Mouse (Mus musculus) embryonic facial prominence, embryonic 11.5 days (tissue): Measurements from ENCODE around the gene Fitm2. TPM values are rescaled to one million over a fixed set of nuclear protein-coding genes. Genes with fewer than 3 reads are reported as not detected.

ENCODE experiments used
- ATAC-seq: fragments of 200-750 bp; cut with Nextera tagmentation; replicated peaks from 2 replicates; pipeline ENCODE4 v1.8.0; 2017; ENCODE audit warnings: low read depth; ENCODE audit not compliant: insufficient number of reproducible peaks, low FRiP score, low TSS enrichment
- DNase-seq: peaks from one replicate; pipeline ENCODE4 v3.0.0-alpha.2; 2015; ENCODE audit warnings: low spot score
- H3K27ac ChIP-seq: fragments of 300-500 bp; sonication (generic); replicated peaks from 2 replicates; pipeline ENCODE4 v1.5.1; 2014; ENCODE audit warnings: mild to moderate bottlenecking, low read depth, low read length, control low read depth
- H3K27me3 ChIP-seq: fragments of 300-500 bp; sonication (generic); 2 replicates; pipeline ENCODE4 v1.6.1; 2014; ENCODE audit warnings: mild to moderate bottlenecking, low read length, moderate library complexity, mixed read lengths; ENCODE audit not compliant: control insufficient read depth, insufficient read depth
- H3K36me3 ChIP-seq: fragments of 300-500 bp; sonication (generic); replicated peaks from 2 replicates; pipeline ENCODE4 v1.6.1; 2014; ENCODE audit warnings: low read depth, mild to moderate bottlenecking, low read length, moderate library complexity, mixed read lengths; ENCODE audit not compliant: control insufficient read depth, insufficient read depth
- H3K4me1 ChIP-seq: fragments of 300-500 bp; sonication (generic); 2 replicates; pipeline ENCODE4 v1.6.1; 2014; ENCODE audit warnings: low read length, mixed read lengths; ENCODE audit not compliant: control insufficient read depth, insufficient read depth
- H3K4me2 ChIP-seq: fragments of 300-500 bp; sonication (generic); 2 replicates; pipeline ENCODE4 v1.6.1; 2014; ENCODE audit warnings: low read depth, mild to moderate bottlenecking, control low read depth, low read length, moderate library complexity
- H3K4me3 ChIP-seq: fragments of 300-500 bp; sonication (generic); 2 replicates; pipeline ENCODE4 v1.5.1; 2014; ENCODE audit warnings: low read depth, low read length, control low read depth
- H3K9ac ChIP-seq: fragments of 300-500 bp; sonication (generic); replicated peaks from 2 replicates; pipeline ENCODE4 v1.6.1; 2014; ENCODE audit warnings: mild to moderate bottlenecking, control low read depth, low read length
- H3K9me3 ChIP-seq: fragments of 300-500 bp; sonication (generic); replicated peaks from 2 replicates; pipeline ENCODE4 v1.6.1; 2016; ENCODE audit warnings: mild to moderate bottlenecking, low read length, inconsistent platforms, mixed read lengths; ENCODE audit not compliant: control insufficient read depth
- WGBS: fragments of 180-500 bp; shearing (Covaris S2); extraction: QIAGEN DNeasy Blood & Tissue Kit; methylation state at CpG from one replicate; pipeline ENCODE4 v1.1.7; 2014; 5-methylcytosine and 5-hydroxymethylcytosine counted together
- polyA plus RNA-seq: library from polyadenylated mRNA; unstranded; fragments of >200 nt; fragmentation: Nextera tagmentation; extraction: Ambion mirVana; gene quantifications from 2 replicates; pipeline ENCODE4 v1.2.1, GENCODE M21; 2014

Fitm2 gene
- polyA plus RNA-seq, 1 experiment from 2014 or later = 9.0 TPM

- WGBS = 90% methylated on average over 15 of the region's 15 CpGs
- Histone ChIP-seq H3K9ac (no peak overlapping the region), H3K36me3 (no peaks in the 10 kb centered on the region), H3K9me3 (no peaks in the 10 kb centered on the region), H3K4me3 (no peak overlapping the region), H3K4me1 (no peaks in the 10 kb centered on the region), H3K27me3 (no peaks in the 10 kb centered on the region), H3K27ac (no peak overlapping the region), H3K4me2 (no peak overlapping the region)
- ATAC-seq (no peak), DNase-seq (no peak)
Observed at GRCm38 (mm10) chr2:163469711-163470110, 2.7 kb downstream of the Fitm2 start.

- WGBS = 87% methylated on average over 6 of the region's 6 CpGs
- H3K36me3 ChIP-seq = no peaks in the 10 kb centered on the region
Observed at GRCm38 (mm10) chr2:163468866-163469265, 3.6 kb downstream of the Fitm2 start.

GRCm38 (mm10) chr2:163467585-163467984 is 4.8 kb downstream of the Fitm2 start:
- H3K36me3 ChIP-seq = no peaks in the 10 kb centered on the region
- no peak overlapping the region for H3K4me3 ChIP-seq
- no peaks in the 10 kb centered on the region for H3K4me1 ChIP-seq
- DNase-seq (no peak), ATAC-seq (no peak)
- no peaks in the 10 kb centered on the region for H3K27me3 ChIP-seq
- H3K9ac ChIP-seq = no peak overlapping the region
- WGBS = 87% methylated on average over 6 of the region's 6 CpGs
- no peak overlapping the region for H3K27ac ChIP-seq
- H3K4me2 ChIP-seq = no peak overlapping the region
- no peaks in the 10 kb centered on the region for H3K9me3 ChIP-seq

More at GRCm38 (mm10) chr2:163468866-163469265, 3.6 kb downstream of the Fitm2 start:
- no peaks in the 10 kb centered on the region for H3K9me3 ChIP-seq
- H3K4me2 ChIP-seq = no peak overlapping the region
- H3K27ac ChIP-seq = no peak overlapping the region
- no peak overlapping the region for H3K4me3 ChIP-seq
- H3K4me1 ChIP-seq = no peaks in the 10 kb centered on the region
- ATAC-seq (no peak), DNase-seq (no peak)
- no peaks in the 10 kb centered on the region for H3K27me3 ChIP-seq
- H3K9ac ChIP-seq = no peak overlapping the region

GRCm38 (mm10) chr2:163466771-163467170 is 5.7 kb downstream of the Fitm2 start:
- ATAC-seq (no peak), DNase-seq (no peak)
- 79% methylated on average over 8 of the region's 8 CpGs for WGBS
- Histone ChIP-seq H3K4me2 (no peak overlapping the region), H3K4me3 (no peak overlapping the region), H3K27me3 (no peaks in the 10 kb centered on the region), H3K9ac (no peak overlapping the region), H3K9me3 (no peaks in the 10 kb centered on the region), H3K27ac (no peak overlapping the region), H3K4me1 (no peaks in the 10 kb centered on the region), H3K36me3 (no peaks in the 10 kb centered on the region)

- no peaks in the 10 kb centered on the region for H3K9me3 ChIP-seq
- no peak overlapping the region for H3K4me2 ChIP-seq
- ATAC-seq = no peak
- no peak overlapping the region for H3K4me3 ChIP-seq
- no peak overlapping the region for H3K9ac ChIP-seq
- no peak for DNase-seq
- no peaks in the 10 kb centered on the region for H3K4me1 ChIP-seq
- 66% methylated on average over 6 of the region's 6 CpGs for WGBS
- H3K36me3 ChIP-seq = no peaks in the 10 kb centered on the region
- H3K27ac ChIP-seq = no peak overlapping the region
- no peaks in the 10 kb centered on the region for H3K27me3 ChIP-seq
Observed at GRCm38 (mm10) chr2:163464562-163464961, 7.9 kb downstream of the Fitm2 start.

- Histone ChIP-seq H3K36me3 (no peaks in the 10 kb centered on the region), H3K27ac (no peak overlapping the region), H3K9ac (no peak overlapping the region), H3K4me3 (no peak overlapping the region), H3K27me3 (no peaks in the 10 kb centered on the region), H3K9me3 (no peaks in the 10 kb centered on the region), H3K4me2 (no peak overlapping the region), H3K4me1 (no peaks in the 10 kb centered on the region)
- WGBS = 77% methylated on average over 4 of the region's 4 CpGs
- DNase-seq = no peak
- ATAC-seq = no peak
Observed at GRCm38 (mm10) chr2:163463998-163464397, 8.4 kb downstream of the Fitm2 start.

- Histone ChIP-seq H3K9me3 (no peaks in the 10 kb centered on the region), H3K27ac (no peak overlapping the region), H3K27me3 (peaks cover 4% of the 10 kb centered on the region; the same call in 1 of the 2 replicates), H3K4me1 (no peaks in the 10 kb centered on the region), H3K4me2 (no peak overlapping the region), H3K4me3 (no peak overlapping the region), H3K9ac (no peak overlapping the region), H3K36me3 (no peaks in the 10 kb centered on the region)
- ATAC-seq (no peak), DNase-seq (no peak)
- WGBS = 76% methylated on average over 10 of the region's 10 CpGs
Observed at GRCm38 (mm10) chr2:163463251-163463769, 9.1 kb downstream of the Fitm2 start.

- peaks cover 5% of the 10 kb centered on the region; the same call in 1 of the 2 replicates for H3K27me3 ChIP-seq
- H3K4me3 ChIP-seq = no peak overlapping the region
- no peak for DNase-seq
- H3K4me2 ChIP-seq = no peak overlapping the region
- H3K4me1 ChIP-seq = no peaks in the 10 kb centered on the region
- no peaks in the 10 kb centered on the region for H3K36me3 ChIP-seq
- H3K9me3 ChIP-seq = no peaks in the 10 kb centered on the region
- ATAC-seq = no peak
- H3K9ac ChIP-seq = no peak overlapping the region
- H3K27ac ChIP-seq = no peak overlapping the region
- 73% methylated on average over 11 of the region's 11 CpGs for WGBS
Observed at GRCm38 (mm10) chr2:163462801-163463200, 9.6 kb downstream of the Fitm2 start.
